Mouse (Mus musculus): Measurements from ENCODE around the gene Rgs6.
A peak's percentile ranks its signal among the peaks of the same experiment; 100 is the strongest.

The Rgs6 gene

DNA sequence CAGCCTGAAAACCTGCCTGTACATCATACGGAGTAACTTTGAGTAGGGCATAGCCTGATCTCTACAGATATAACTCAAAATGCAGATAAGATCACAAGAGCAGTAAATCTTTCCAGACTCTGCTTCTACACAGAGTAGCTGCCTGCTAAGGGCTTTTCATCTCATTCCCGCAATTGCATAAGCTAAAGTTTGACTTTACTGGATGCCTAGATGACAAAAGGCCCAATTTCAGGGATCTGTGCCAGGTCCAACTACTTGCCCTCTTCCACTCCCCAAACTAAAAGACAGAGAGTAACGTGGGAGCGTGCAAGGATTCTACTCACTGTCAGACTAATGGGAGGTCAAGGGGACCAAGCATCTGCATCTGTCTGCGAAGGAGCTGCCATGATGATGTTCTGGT is 292.6 kb downstream of the Rgs6 start:
- no peak for DNase-seq

DNA sequence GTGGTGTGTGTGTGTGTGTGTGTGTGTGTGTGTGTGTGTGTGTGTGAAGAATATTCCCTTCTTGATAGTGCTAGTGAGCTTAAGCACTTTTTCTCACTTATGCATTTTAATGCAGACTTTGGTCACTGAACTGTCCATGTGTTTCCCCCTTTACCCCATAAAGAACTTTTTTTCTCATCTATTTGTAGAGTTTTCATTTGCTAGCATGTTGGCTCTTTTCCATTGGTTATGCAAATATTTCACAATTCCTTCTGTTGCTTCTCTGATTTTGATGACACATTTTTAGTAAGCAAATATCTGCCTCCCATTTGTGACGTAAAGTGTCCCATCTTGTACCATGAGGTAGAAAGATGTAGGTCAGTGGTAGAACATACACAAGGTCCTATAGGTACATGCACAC is 295.0 kb downstream of the Rgs6 start:
- DNase-seq = no peak

GRCm38 (mm10) chr12:82894971-82895838 is 307.1 kb downstream of the Rgs6 start:
- DNase-seq = no peak

- DNase-seq = no peak
Observed at GRCm38 (mm10) chr12:82905773-82906172, 317.7 kb downstream of the Rgs6 start.

- no peak for DNase-seq
Observed at GRCm38 (mm10) chr12:82910846-82911245, 322.8 kb downstream of the Rgs6 start.

- no peak for DNase-seq
Observed at GRCm38 (mm10) chr12:82914127-82914526, 326.0 kb downstream of the Rgs6 start.

- peak; percentile 49 for DNase-seq
Observed at GRCm38 (mm10) chr12:82920146-82920545, 332.1 kb downstream of the Rgs6 start.

GRCm38 (mm10) chr12:82921287-82922015 is 333.4 kb downstream of the Rgs6 start:
- DNase-seq = no peak

DNA sequence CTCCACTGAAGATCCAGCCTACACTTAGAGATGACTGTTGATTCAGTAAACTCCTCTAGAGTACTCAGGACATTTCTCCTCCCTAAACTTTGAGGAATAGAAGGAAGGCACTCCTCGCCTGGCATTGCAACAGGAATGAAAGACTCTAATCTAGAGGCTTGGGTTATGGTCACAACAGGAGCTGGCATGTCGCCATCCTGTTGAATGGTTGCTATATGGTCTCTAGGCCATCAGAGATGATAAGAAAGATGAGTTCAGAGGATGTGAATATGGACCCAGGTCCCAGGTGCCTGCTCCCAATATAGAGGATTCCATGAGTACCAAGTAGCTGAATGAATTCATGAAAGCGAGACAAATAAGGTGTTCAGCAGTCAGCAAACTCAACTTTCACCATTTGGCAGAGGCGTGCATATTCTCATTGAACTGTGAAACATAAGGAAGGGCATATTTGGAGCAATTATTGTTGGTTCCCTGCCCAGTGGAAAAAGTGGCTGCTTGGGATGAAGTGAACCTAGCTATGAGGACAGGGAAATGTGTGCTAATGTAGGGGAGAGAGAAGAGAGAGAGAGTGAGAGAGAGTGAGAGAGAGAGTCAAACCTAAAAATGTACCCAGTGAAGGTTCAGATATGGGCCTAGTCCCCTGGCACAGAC is 334.9 kb downstream of the Rgs6 start:
- no peak for DNase-seq

GRCm38 (mm10) chr12:82932706-82933461 is 344.8 kb downstream of the Rgs6 start:
- no peak for DNase-seq

DNA sequence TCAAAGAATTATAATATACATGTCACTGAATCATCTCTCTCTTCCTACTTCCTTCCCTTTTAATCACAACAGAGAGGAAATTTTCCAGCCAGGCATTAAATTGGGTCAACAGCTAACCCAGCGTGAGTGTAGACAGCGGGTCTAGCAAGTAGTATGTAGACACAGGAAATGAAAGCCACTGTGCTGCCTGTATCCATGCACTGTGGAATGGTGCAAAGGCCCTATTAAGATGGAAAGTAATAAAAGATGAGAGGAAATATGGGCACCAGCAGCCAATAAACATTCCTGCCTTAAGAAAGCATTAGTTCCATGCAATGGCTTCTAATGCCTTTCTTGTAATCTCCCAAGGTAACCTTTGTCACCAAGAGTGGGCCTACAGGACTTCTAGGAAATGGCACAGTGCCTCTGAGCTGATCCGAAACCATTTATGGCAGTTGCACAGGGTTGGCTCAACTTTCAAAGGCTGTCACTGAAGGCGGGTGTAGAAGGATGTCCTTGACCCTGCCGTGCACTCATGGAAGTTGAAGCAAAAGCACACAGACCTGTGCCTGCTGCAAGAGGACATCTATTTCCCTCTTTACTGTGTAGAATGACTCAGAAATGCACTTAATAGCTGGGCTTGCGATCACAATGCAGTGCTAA is 347.1 kb downstream of the Rgs6 start:
- DNase-seq = no peak

- no peak for DNase-seq
Observed at GRCm38 (mm10) chr12:82935767-82936166, 347.7 kb downstream of the Rgs6 start.

DNA sequence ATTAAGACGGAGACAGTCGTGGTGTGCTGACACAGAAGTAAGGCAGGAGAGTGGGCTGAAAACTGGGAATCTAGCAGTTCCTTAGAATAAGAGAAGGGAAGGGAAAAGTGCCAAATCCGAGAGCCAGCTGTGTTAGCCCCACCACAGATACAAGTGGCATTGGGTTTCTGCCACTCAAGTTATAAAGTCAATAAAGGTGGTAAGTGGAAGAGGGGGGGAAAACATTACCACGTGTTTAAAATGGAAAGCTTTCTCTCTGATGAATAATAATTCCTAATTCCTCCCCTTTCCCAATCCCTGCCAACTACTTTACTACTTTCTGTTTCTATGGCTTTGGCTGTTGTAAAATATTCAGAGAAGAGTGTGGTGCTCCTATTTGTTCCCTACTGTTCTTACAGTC is 352.4 kb downstream of the Rgs6 start:
- no peak for DNase-seq

GRCm38 (mm10) chr12:82946507-82946906 is 358.4 kb downstream of the Rgs6 start:
- DNase-seq = peak; percentile 81

DNA sequence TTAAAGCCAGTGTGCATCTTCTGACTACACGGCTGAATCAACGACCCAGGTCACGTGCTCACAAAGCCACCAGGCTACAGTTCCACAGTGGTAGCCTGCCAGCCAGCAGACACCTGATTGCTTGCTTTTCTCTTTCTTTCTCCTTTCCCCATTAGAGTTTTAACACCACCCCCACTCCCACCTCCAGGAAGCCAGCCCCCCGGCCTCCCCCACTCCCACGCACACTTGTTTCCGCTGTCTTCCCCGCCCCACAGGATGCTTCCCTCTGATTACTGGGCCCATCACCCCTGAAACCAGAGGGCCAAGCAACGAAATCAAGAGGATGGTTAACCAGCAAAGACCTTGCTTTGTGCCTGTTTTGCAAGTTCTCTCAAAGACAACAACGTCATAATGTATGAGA is 373.0 kb downstream of the Rgs6 start:
- no peak for DNase-seq

GRCm38 (mm10) chr12:82961852-82962251 is 373.8 kb downstream of the Rgs6 start:
- DNase-seq = no peak

- DNase-seq = no peak
Observed at GRCm38 (mm10) chr12:82970521-82971105, 382.5 kb downstream of the Rgs6 start.

DNA sequence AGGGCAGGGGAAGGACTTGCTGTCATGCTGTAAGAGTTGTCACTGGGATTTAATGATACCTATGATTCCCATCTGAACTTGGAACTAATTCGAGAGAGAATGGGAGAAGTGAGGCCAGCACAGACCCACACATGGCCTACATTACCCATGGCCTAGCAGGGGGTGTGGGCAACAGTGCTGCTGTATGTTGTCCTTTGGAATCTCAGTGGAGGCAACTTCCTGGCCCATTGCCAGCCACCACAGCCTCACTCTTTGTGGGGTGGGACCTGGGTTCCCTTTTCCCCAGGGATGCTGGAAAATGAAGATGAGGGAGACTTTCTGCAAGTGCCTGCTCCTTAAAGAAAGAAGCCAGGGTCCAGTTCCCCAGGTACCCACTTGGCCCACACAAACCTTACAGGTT is 383.1 kb downstream of the Rgs6 start:
- DNase-seq = no peak

DNA sequence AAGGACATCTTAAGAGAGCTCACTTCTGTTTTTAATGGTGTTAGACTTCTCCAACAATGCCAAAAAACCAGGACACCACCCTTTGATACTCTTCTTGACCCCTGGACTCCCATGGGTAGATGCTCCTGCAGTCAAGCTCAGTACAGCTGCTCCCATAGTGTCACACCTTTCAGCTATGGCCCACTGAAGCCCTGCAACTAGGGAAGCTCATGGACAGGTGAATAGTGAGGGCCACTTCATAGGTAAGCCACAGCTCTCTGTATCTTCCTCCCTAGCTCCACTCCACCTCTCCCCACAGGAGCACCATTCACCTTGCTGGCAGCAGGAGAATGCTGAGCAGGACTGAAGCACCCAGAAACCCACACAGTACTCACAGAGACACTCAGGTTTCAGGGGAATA is 384.6 kb downstream of the Rgs6 start:
- DNase-seq = no peak

- DNase-seq = no peak
Observed at GRCm38 (mm10) chr12:82973771-82974170, 385.7 kb downstream of the Rgs6 start.

DNA sequence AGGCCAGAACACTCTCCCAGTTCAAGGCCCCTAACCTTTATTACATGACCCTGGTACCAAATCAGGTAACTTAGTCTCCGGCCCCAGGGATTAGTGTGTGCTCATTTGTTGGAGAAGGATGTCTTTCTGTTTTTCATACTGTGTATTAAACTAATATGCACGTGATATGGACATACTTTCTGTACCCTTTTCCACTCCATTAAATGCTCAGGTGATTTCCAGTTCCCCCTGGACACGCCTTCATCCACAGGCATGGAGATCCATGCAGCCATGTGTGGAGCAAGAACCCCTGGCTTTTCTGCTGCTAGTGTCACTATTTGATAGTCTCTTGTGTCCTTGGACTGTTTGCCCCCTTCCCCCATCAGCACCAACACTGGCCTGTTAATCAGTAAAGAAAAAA is 390.2 kb downstream of the Rgs6 start:
- DNase-seq = no peak

- DNase-seq = no peak
Observed at GRCm38 (mm10) chr12:82982716-82983115, 394.6 kb downstream of the Rgs6 start.
